Mouse (Mus musculus) MEL (cell line): ENCODE results near the gene Tgoln1. TPM values are rescaled to one million over a fixed set of nuclear protein-coding genes. Genes with fewer than 3 reads are reported as not detected.

Source experiments
- DNase-seq: peaks from one replicate; pipeline ENCODE4 v3.0.0; 2011; ENCODE audit warnings: low read depth, low spot score
- H3K27ac ChIP-seq: 2 replicates; pipeline ENCODE4 v1.5.1; 2012; ENCODE audit warnings: low read depth, mild to moderate bottlenecking, control low read depth, low read length, moderate library complexity; ENCODE audit not compliant: control insufficient read depth
- H3K27me3 ChIP-seq, 2 experiments: fragments of 150-350 bp in 1 of 2; sonication (generic) in 1 of 2; 2 replicates each; pipeline ENCODE4 v1.6.1; 2012; ENCODE audit warnings: low read length in 2 of 2, mild to moderate bottlenecking in 2 of 2, improper control_type of control experiment in 1 of 2, moderate library complexity in 1 of 2; ENCODE audit not compliant: insufficient read depth in 2 of 2, control insufficient read depth in 1 of 2
- H3K36me3 ChIP-seq, 2 experiments: 2 replicates each; pipeline ENCODE4 v1.6.1; 2012 to 2014; ENCODE audit warnings: low read length in 2 of 2, improper control_type of control experiment in 1 of 2, inconsistent platforms in 1 of 2, mild to moderate bottlenecking in 1 of 2; ENCODE audit not compliant: insufficient read depth in 2 of 2, control insufficient read depth in 1 of 2
- H3K4me1 ChIP-seq, 2 experiments: fragments of 150-350 bp in 1 of 2; sonication (generic) in 1 of 2; 2 replicates each; pipeline ENCODE4 v1.6.1; 2012; ENCODE audit warnings: low read length in 2 of 2, improper control_type of control experiment in 1 of 2, mild to moderate bottlenecking in 1 of 2; ENCODE audit not compliant: insufficient read depth in 2 of 2, control insufficient read depth in 1 of 2
- H3K4me3 ChIP-seq, 2 experiments: fragments of 150-350 bp in 1 of 2; sonication (generic) in 1 of 2; 2 replicates each; pipeline ENCODE4 v1.5.1; 2012; ENCODE audit warnings: low read depth in 2 of 2, low read length in 2 of 2, mild to moderate bottlenecking in 2 of 2, moderate library complexity in 2 of 2, control low read depth in 1 of 2, improper control_type of control experiment in 1 of 2; ENCODE audit not compliant: control insufficient read depth in 1 of 2, insufficient read depth in 1 of 2
- H3K79me2 ChIP-seq: 2 replicates; pipeline ENCODE4 v1.6.1; 2012; ENCODE audit warnings: mild to moderate bottlenecking, low read length, moderate library complexity; ENCODE audit not compliant: control insufficient read depth, poor library complexity, insufficient read depth
- H3K9ac ChIP-seq: 2 replicates; pipeline ENCODE4 v1.6.1; 2012; ENCODE audit warnings: low read depth, mild to moderate bottlenecking, control low read depth, low read length, moderate library complexity; ENCODE audit not compliant: control insufficient read depth, poor library complexity, severe bottlenecking
- H3K9me3 ChIP-seq: fragments of 150-350 bp; sonication (generic); replicated peaks from 2 replicates; pipeline ENCODE4 v1.6.1; 2012; ENCODE audit warnings: mild to moderate bottlenecking, low read length, improper control_type of control experiment, moderate library complexity; ENCODE audit not compliant: insufficient read depth
- BHLHE40 ChIP-seq: IDR thresholded peaks from 2 replicates; pipeline ENCODE4 v1.6.1; 2012; ENCODE audit warnings: low read depth, mild to moderate bottlenecking, inconsistent platforms, low read length, improper control_type of control experiment, borderline replicate concordance
- CHD1 ChIP-seq: IDR thresholded peaks from 2 replicates; pipeline ENCODE4 v1.6.1; 2012; ENCODE audit warnings: low read depth, mild to moderate bottlenecking, inconsistent platforms, low read length, improper control_type of control experiment
- CTCF ChIP-seq, 3 experiments: IDR thresholded peaks in 2 of 3; conservative IDR thresholded peaks in 1 of 3; 2 replicates each; pipeline ENCODE4 v1.5.1; 2011 to 2012; ENCODE audit warnings: low read length in 3 of 3, low read depth in 2 of 3, mild to moderate bottlenecking in 2 of 3, improper control_type of control experiment in 1 of 3, inconsistent platforms in 1 of 3, mixed read lengths in 1 of 3, moderate library complexity in 1 of 3; ENCODE audit not compliant: control insufficient read depth in 1 of 3, insufficient read depth in 1 of 3, poor library complexity in 1 of 3, severe bottlenecking in 1 of 3
- ELF1 ChIP-seq: IDR thresholded peaks from 2 replicates; pipeline ENCODE4 v1.6.1; 2014; ENCODE audit warnings: low read depth, mild to moderate bottlenecking, inconsistent platforms, low read length, improper control_type of control experiment, moderate library complexity
- ETS1 ChIP-seq: IDR thresholded peaks from 2 replicates; pipeline ENCODE4 v1.6.1; 2012; ENCODE audit warnings: low read depth, mild to moderate bottlenecking, inconsistent platforms, low read length, improper control_type of control experiment, moderate library complexity
- GABPA ChIP-seq: IDR thresholded peaks from 2 replicates; pipeline ENCODE4 v1.6.1; 2012; ENCODE audit warnings: low read depth, mild to moderate bottlenecking, inconsistent platforms, low read length, improper control_type of control experiment, moderate library complexity
- GATA1 ChIP-seq: IDR thresholded peaks from 2 replicates; pipeline ENCODE4 v1.6.1; 2011; ENCODE audit warnings: low read depth, low read length, improper control_type of control experiment
- HCFC1 ChIP-seq: IDR thresholded peaks from 2 replicates; pipeline ENCODE4 v1.6.1; 2012; ENCODE audit warnings: low read depth, mild to moderate bottlenecking, inconsistent platforms, low read length, improper control_type of control experiment, moderate library complexity
- JUND ChIP-seq: IDR thresholded peaks from 2 replicates; pipeline ENCODE4 v1.6.1; 2011; ENCODE audit warnings: low read depth, mild to moderate bottlenecking, improper control_type of control experiment, low read length
- KAT2A ChIP-seq: conservative IDR thresholded peaks from 2 replicates; pipeline ENCODE4 v1.6.1; 2012; ENCODE audit warnings: low read depth, low read length, improper control_type of control experiment, inconsistent platforms
- MAFK ChIP-seq: IDR thresholded peaks from 2 replicates; pipeline ENCODE4 v1.6.1; 2011; ENCODE audit warnings: low read depth, mild to moderate bottlenecking, low read length, improper control_type of control experiment, borderline replicate concordance
- MAX ChIP-seq: IDR thresholded peaks from 2 replicates; pipeline ENCODE4 v1.6.1; 2011; ENCODE audit warnings: low read length, improper control_type of control experiment
- MAZ ChIP-seq: IDR thresholded peaks from 2 replicates; pipeline ENCODE4 v1.6.1; 2012; ENCODE audit warnings: low read depth, mild to moderate bottlenecking, inconsistent platforms, low read length, improper control_type of control experiment
- MEF2A ChIP-seq: IDR thresholded peaks from 2 replicates; pipeline ENCODE4 v1.6.1; 2014; ENCODE audit warnings: low read depth, mild to moderate bottlenecking, inconsistent platforms, low read length, improper control_type of control experiment; ENCODE audit not compliant: poor library complexity, insufficient replicate concordance, severe bottlenecking; ENCODE audit errors: extremely low read depth
- MXI1 ChIP-seq: IDR thresholded peaks from 2 replicates; pipeline ENCODE4 v1.6.1; 2011; ENCODE audit warnings: mild to moderate bottlenecking, low read depth, low read length, improper control_type of control experiment
- MYB ChIP-seq: IDR thresholded peaks from 2 replicates; pipeline ENCODE4 v1.6.1; 2011; ENCODE audit warnings: mild to moderate bottlenecking, low read depth, low read length, improper control_type of control experiment
- MYC ChIP-seq: IDR thresholded peaks from 2 replicates; pipeline ENCODE4 v1.6.1; 2011; ENCODE audit warnings: low read depth, mild to moderate bottlenecking, low read length, improper control_type of control experiment, moderate library complexity
- NELFE ChIP-seq: IDR thresholded peaks from 2 replicates; pipeline ENCODE4 v1.6.1; 2011; ENCODE audit warnings: low read depth, low read length, improper control_type of control experiment
- NRF1 ChIP-seq: IDR thresholded peaks from 2 replicates; pipeline ENCODE4 v1.6.1; 2014; ENCODE audit warnings: low read depth, mild to moderate bottlenecking, inconsistent platforms, low read length, improper control_type of control experiment, moderate library complexity; ENCODE audit not compliant: poor library complexity, insufficient read depth, severe bottlenecking
- POLR2AphosphoS2 ChIP-seq: IDR thresholded peaks from 2 replicates; pipeline ENCODE4 v1.6.1; 2011; ENCODE audit warnings: low read length, improper control_type of control experiment
- RAD21 ChIP-seq: IDR thresholded peaks from 2 replicates; pipeline ENCODE4 v1.6.1; 2011; ENCODE audit warnings: mild to moderate bottlenecking, low read depth, low read length, improper control_type of control experiment
- RCOR1 ChIP-seq: IDR thresholded peaks from 2 replicates; pipeline ENCODE4 v1.6.1; 2012; ENCODE audit warnings: low read depth, mild to moderate bottlenecking, inconsistent platforms, low read length, improper control_type of control experiment
- SIN3A ChIP-seq: IDR thresholded peaks from 2 replicates; pipeline ENCODE4 v1.6.1; 2012; ENCODE audit warnings: low read length, improper control_type of control experiment, inconsistent platforms
- SMC3 ChIP-seq: IDR thresholded peaks from 2 replicates; pipeline ENCODE4 v1.6.1; 2011; ENCODE audit warnings: low read depth, low read length, improper control_type of control experiment
- UBTF ChIP-seq: IDR thresholded peaks from 2 replicates; pipeline ENCODE4 v1.6.1; 2012; ENCODE audit warnings: low read depth, mild to moderate bottlenecking, inconsistent platforms, low read length, improper control_type of control experiment, moderate library complexity, borderline replicate concordance; ENCODE audit not compliant: insufficient read depth
- USF1 ChIP-seq: IDR thresholded peaks from 2 replicates; pipeline ENCODE4 v1.6.1; 2014; ENCODE audit warnings: low read depth, mild to moderate bottlenecking, inconsistent platforms, low read length, improper control_type of control experiment, moderate library complexity
- ZC3H11A ChIP-seq: IDR thresholded peaks from 2 replicates; pipeline ENCODE4 v1.6.1; 2012; ENCODE audit warnings: low read depth, mild to moderate bottlenecking, inconsistent platforms, low read length, improper control_type of control experiment
- ZKSCAN1 ChIP-seq: IDR thresholded peaks from 2 replicates; pipeline ENCODE4 v1.6.1; 2012; ENCODE audit warnings: low read depth, mild to moderate bottlenecking, inconsistent platforms, low read length, improper control_type of control experiment, moderate library complexity
- ZNF384 ChIP-seq: IDR thresholded peaks from 2 replicates; pipeline ENCODE4 v1.6.1; 2012; ENCODE audit warnings: low read depth, mild to moderate bottlenecking, inconsistent platforms, low read length, improper control_type of control experiment
- polyA plus RNA-seq, 2 experiments: library from polyadenylated mRNA; stranded (reverse) in 1 of 2; unstranded in 1 of 2; fragments of >175 nt in 1 of 2; fragments of >200 nt in 1 of 2; gene quantifications; 2 replicates each; pipeline versions ENCODE4 v1.2.1 to v1.2.4; 2012; ENCODE audit warnings: low replicate concordance in 2 of 2, low read depth in 1 of 2; ENCODE audit not compliant: insufficient read length in 2 of 2, insufficient read depth in 1 of 2, missing spikeins in 1 of 2
- total RNA-seq: library from RNA; depleted of rRNA; stranded (reverse); fragments of 300-350 nt; gene quantifications from 2 replicates; pipeline ENCODE4 v1.2.3, GENCODE M21; 2012

The Tgoln1 gene
- total and polyA plus RNA-seq, 3 experiments: 20.6 to 106 (median 23.9) TPM

DNA sequence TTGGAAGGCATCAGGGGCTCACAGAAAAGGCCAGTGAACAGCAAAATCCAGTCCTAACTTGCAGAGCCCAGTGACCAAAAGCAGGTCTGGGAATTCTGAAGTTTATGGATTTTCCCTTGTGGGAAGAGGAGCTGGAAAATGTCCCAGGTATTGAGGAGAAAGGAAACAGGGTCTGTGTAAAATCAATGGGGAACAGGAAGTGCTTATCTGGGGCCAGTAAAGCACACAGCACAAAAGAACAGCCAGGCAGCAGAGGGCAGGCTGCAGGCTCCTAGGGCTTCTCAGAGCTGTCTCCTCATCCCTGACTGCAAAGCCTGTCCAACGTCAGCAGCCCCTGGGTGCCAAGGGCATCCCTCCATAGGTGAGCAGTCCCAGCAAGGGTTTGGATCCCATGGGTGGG lies 46.2 kb upstream of the Tgoln1 start (continued):
- TF ChIP-seq ETS1 (no peak), SMC3 (peak; percentile 18; the same call in 1 of the 2 replicates)

- Histone ChIP-seq H3K27ac (no peak overlapping the region), H3K9me3 (no peaks in the 10 kb centered on the region), H3K27me3 (no peaks in the 10 kb centered on the region; a peak in 1 of 4 replicates)
- TF ChIP-seq MAFK (no peak), SIN3A (no peak), MAX (no peak), SMC3 (no peak), GATA1 (no peak), GABPA (no peak), RCOR1 (no peak), NELFE (no peak), MEF2A (no peak), USF1 (no peak), ELF1 (no peak), ZNF384 (no peak), KAT2A (no peak), RAD21 (no peak), JUND (no peak), UBTF (no peak), BHLHE40 (no peak), ZC3H11A (no peak)
- TF ChIP-seq, all 39 proteins: peak for 0
- H3K36me3 ChIP-seq: no peaks in the 10 kb centered on the region
- no peaks in the 10 kb centered on the region for H3K79me2 ChIP-seq
- no peak overlapping the region for H3K4me3 ChIP-seq
- no peaks in the 10 kb centered on the region for H3K4me1 ChIP-seq
- no peak for DNase-seq
- H3K9ac ChIP-seq: no peak overlapping the region
Observed at GRCm38 (mm10) chr6:72660391-72660720, 43.6 kb upstream of the Tgoln1 start.

GRCm38 (mm10) chr6:72659717-72660390 lies 43.1 kb upstream of the Tgoln1 start:
- Histone ChIP-seq H3K9me3 (no peaks in the 10 kb centered on the region), H3K79me2 (no peaks in the 10 kb centered on the region), H3K27me3 (no peaks in the 10 kb centered on the region; a peak in 1 of 4 replicates), H3K4me3 (no peak overlapping the region), H3K36me3 (no peaks in the 10 kb centered on the region), H3K9ac (no peak overlapping the region), H3K4me1 (no peaks in the 10 kb centered on the region), H3K27ac (no peak overlapping the region)
- DNase-seq: peak; percentile 20
- no peak for TF ChIP-seq POLR2AphosphoS2
- no peak for TF ChIP-seq ELF1
- TF ChIP-seq CHD1: no peak
- TF ChIP-seq ZKSCAN1: no peak
- no peak for TF ChIP-seq SMC3
- TF ChIP-seq CTCF (IDR thresholded peaks at IDR 0.05 in 2 of 3, conservative IDR thresholded peaks at IDR 0.05 in 1 of 3; ENCODE audit: control insufficient read depth in 1 of 3, insufficient read depth in 1 of 3, low read depth in 2 of 3, low read length in 3 of 3, poor library complexity in 1 of 3, severe bottlenecking in 1 of 3): no peak
- no peak for TF ChIP-seq MYB
- TF ChIP-seq MYC: no peak
- TF ChIP-seq ETS1: no peak
- TF ChIP-seq MEF2A: no peak
- TF ChIP-seq NRF1: no peak
- no peak for TF ChIP-seq MXI1
- no peak for TF ChIP-seq MAZ
- no peak for TF ChIP-seq HCFC1
